Mouse (Mus musculus) megakaryocyte-erythroid progenitor cell, adult 5-6 weeks (primary cell): Measurements from ENCODE around the gene Safb2. TPM values are rescaled to one million over a fixed set of nuclear protein-coding genes. Genes with fewer than 3 reads are reported as not detected.

Experiments
- ATAC-seq: replicated peaks from 2 replicates; pipeline ENCODE4 v1.8.0; 2016; ENCODE audit warnings: mild to moderate bottlenecking, inconsistent platforms; ENCODE audit not compliant: severe bottlenecking, poor library complexity, low FRiP score, low TSS enrichment
- total RNA-seq, 2 experiments: library from RNA; stranded (forward) in 1 of 2; stranded (reverse) in 1 of 2; fragments of 200-1000, 215-1000 nt in 1 of 2; fragments of >200 nt in 1 of 2; fragmentation: Nextera tagmentation in 1 of 2; gene quantifications; 2 replicates each; pipeline ENCODE4 v1.2.3; 2014 to 2017

Gene Safb2
- total RNA-seq, 2 experiments from 2014 or later, result 115 to 158 TPM

- ATAC-seq, result no peak
These were observed 17.0 kb downstream of the Safb2 start for GRCm38 (mm10) chr17:56567370-56567769.

- no peak for ATAC-seq
These were observed 17.5 kb downstream of the Safb2 start for GRCm38 (mm10) chr17:56566918-56567317.

DNA sequence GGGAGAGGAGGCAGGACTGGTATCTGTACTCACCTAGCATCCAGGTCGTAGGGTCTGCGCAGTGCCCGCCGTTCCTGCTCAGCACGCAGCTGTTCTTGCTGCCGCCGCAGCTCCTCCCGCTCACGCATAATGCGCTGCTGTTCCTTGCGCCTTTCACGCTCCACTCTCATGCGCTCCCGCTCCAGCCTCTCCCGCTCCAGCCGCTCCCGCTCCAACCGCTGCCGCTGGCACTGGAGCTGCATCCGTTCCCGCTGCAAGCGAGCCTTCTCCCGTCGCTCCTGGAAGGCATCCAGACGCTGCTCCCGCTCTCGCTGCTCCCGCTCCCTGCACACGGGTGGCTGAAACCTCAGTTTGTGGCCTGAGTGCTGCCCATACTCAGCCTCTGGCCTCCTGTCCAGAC, 18.1 kb downstream of the Safb2 start:
- no peak for ATAC-seq

GRCm38 (mm10) chr17:56561866-56562265, 22.5 kb downstream of the Safb2 start:
- no peak for ATAC-seq

DNA sequence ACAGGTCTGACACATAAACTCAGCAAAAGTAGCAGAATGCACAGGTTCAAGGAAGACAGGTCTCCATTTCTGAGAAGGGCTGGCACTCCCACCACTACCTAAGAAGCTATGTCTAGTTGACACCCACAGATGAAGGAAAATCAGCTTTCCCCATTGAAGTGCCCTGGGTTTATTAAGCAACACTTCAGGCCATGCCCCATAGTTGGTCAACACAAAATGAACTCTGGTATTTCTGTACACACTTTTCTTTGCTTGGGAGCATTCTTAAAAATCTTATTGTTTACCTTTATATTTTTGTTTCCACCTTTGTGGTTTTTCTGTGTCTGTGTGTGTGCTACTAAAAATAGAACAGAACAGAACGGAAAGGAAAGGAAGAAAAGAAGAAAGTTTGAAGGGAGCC, 24.3 kb downstream of the Safb2 start:
- no peak for ATAC-seq

- ATAC-seq, result peak; percentile 46; the same call in 1 of the 2 replicates
These were observed 25.0 kb downstream of the Safb2 start for GRCm38 (mm10) chr17:56559386-56559785.

GRCm38 (mm10) chr17:56558448-56558847, 25.9 kb downstream of the Safb2 start:
- peak; percentile 54 for ATAC-seq

- ATAC-seq, result no peak; the same call in 1 of the 2 replicates
These were observed 30.2 kb downstream of the Safb2 start, which contains the start of gene Gm20219 for GRCm38 (mm10) chr17:56554122-56554551. Gm20219 (minus strand) TSS chr17:56554387.

- peak; percentile 83 for ATAC-seq
These were observed 31.5 kb downstream of the Safb2 start for GRCm38 (mm10) chr17:56552781-56553363.

GRCm38 (mm10) chr17:56551841-56552581, 32.4 kb downstream of the Safb2 start:
- no peak for ATAC-seq

DNA sequence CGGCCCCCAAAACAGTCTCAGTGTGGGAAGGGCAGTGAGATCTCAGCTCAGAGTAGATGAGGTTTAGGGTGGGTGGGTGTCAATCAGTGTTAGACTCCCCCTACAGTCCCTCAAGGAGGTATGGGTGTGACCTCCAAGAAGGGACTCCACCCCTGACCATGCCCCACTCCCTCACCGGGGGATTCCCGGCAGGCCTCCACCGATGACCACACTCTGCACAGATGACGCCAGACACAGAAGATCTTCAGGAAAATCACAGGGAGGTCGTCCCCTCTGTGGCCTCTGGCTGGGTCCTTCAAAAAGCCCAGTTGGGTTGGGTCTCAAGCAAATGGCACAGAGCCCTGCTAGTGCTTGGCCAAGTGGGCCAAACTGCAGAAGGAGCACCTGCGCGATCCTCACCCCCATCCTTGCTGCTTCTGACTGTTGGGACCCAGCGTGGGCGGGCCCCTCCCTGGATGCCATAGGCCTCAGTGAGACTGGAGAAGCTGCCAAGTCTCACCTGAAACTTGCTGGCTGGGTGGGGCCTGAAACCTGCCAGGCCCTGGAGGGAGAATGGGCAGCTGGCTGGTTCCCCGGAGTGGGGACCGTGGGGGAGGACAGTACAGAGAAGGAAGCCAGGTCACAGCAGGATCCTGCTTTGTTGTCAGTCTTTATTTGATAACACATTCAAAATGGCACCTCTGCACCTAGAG, 33.5 kb downstream of the Safb2 start:
- ATAC-seq, result no peak

DNA sequence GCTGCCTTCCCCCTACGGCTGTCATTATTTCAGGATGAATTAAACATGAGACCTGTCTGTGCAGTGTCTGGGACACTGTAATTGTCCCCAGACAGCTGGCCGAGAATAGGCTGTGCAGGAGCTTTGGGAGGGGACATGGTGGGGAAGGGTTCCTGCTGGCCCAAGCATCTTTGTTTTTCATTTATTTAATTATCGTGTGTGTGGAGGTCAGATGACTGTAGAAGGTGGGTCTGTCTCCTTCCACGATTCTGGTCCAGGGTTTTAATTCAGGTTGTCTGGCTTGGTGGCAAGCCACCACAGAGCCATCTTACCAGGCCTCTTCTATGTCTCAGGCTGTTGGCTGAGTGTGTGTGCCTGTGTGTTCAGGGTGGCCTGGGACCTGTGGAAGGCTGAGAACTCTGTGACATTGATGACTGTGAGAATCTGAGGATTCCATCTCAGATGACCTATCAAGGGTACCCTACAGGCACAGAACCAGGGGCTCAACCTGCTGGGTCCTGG, 35.7 kb downstream of the Safb2 start:
- ATAC-seq, result no peak

- ATAC-seq, result no peak
These were observed 36.4 kb downstream of the Safb2 start for GRCm38 (mm10) chr17:56547846-56548604.

GRCm38 (mm10) chr17:56547116-56547845, 37.1 kb downstream of the Safb2 start:
- no peak for ATAC-seq

GRCm38 (mm10) chr17:56546576-56546975, 37.8 kb downstream of the Safb2 start:
- no peak for ATAC-seq

DNA sequence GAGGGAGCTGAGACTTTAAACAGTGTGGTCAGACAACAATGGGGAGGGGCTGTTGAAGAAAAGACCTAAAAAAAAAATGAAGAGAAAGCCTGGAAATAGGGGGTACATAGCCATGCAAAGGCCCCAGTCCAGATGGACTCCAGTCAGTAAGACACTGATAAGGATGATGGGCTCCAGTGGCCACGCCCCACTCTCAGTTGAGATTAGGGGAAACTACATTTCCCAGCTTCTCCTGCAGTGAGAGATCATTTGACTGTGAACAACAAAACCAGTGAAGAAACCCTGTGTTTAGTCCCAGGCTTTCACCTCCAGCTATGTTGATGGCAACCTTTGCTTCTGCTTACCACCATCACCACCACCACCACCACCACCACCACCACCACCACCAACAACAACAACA, 38.4 kb downstream of the Safb2 start:
- 0 out of 2 replicates have a peak, but pooled peaks have one; percentile 45 for ATAC-seq

DNA sequence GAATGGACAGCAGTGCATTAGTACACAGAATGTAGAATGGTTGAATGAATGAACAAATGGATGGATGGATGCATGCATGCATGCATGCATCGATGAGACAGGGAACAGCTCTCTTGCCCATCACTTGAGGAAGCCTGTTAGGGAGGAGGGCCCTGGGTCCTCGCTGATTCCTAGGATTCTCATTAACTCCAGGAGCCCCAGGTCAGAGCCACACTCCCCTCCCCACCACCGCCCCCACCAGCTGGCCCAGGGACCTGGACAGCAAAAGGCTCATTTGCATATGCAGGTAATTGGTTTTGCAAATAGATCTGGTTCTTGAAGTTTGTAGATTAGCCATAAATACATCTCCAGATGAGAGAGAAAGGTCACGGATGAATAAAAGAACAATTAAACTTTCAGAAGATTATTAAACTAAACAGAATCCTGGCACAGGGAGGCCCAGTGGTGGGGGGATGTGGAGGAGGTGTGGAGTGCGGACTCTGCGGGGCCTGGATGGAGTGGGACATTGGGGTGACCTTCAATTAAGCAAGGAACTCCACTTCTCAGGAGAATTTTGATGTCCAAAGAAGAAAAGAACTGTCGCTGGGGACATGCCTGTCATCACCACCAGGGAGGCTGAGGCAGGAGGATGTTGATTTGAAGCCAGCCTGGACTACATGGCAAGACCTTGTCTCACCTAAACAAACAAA, 39.5 kb downstream of the Safb2 start:
- no peak for ATAC-seq

GRCm38 (mm10) chr17:56543684-56544224, 40.6 kb downstream of the Safb2 start:
- ATAC-seq, result no peak
